Mouse (Mus musculus) gastrocnemius, adult 8-10 months (tissue): ENCODE results near the gene H6pd. TPM values are rescaled to one million over a fixed set of nuclear protein-coding genes. Genes with fewer than 3 reads are reported as not detected.

ENCODE experiments used
- DNase-seq, 2 experiments: peaks; one replicate each; pipeline ENCODE4 v3.0.0; 2022; ENCODE audit warnings: low spot score in 2 of 2
- total RNA-seq, 4 experiments: library from RNA; stranded (reverse); gene quantifications; 2 replicates each; pipeline ENCODE4 v1.2.4; 2022

Gene H6pd
- total RNA-seq, 4 experiments from 2014 or later, result 47.5 to 82.4 (median 65.4) TPM

DNA sequence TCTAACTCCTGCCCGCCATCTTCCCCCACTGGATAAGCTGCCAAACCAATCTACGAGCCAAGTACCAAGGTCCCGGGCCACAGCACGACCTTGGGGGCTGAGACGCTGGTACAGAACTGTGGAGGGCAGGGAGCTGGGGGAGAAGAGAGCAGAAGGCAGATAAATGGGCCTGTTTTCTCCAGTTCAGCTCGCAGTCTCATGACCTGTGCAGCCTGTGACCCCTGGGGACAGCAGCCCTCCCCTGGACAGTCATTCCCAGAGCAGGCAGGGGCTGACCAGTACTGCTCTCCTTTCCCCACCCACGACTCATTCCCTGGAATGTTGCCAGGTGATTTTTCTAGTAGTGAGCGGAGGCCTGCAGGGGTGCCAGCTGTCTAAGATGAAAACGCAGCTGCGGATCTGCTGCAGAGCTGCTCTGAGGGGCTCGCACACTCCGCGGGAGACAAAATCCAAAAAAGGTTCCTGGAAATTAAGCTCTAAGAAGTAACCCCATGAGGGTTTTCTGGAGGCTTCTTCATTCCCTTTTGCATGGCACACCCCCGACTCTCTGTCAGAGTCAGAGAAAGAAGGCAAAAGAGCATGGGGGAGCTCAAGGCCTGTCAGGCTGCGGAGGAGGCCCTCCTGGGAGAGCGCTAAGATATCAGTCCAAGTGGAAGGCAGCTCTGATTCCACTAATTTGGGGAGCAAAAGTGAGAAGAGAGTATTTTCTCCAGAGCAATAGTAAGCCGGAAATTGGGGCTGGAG is 30.9 kb downstream of the H6pd start:
- no peak for DNase-seq

GRCm38 (mm10) chr4:149977181-149977580 is 31.6 kb downstream of the H6pd start:
- DNase-seq, result no peak

- no peak for DNase-seq
Measured at GRCm38 (mm10) chr4:149975730-149976254, 33.0 kb downstream of the H6pd start.

GRCm38 (mm10) chr4:149975291-149975690 is 33.5 kb downstream of the H6pd start:
- no peak for DNase-seq

- no peak for DNase-seq
Measured at GRCm38 (mm10) chr4:149971393-149971792, 37.4 kb downstream of the H6pd start.

DNA sequence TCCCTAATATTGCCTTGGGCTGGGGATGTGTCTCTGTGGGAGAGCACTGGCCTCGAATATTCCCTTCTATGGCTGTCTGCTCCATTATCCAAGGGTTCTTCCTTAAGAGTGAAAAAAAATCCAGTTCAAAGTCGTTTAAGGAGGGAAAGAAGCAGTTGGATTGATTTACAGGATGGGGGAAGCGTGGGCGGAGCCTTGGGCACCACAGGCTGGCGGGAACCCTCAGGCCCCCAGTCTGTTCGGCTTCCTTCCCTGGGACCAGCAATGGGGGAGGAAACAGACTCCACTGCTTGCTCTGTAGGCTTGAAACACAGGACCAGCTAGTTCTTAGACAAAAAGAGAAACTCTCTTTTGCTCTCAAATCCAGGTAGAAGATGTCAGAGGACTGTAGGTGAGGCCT is 40.3 kb downstream of the H6pd start:
- no peak for DNase-seq

DNA sequence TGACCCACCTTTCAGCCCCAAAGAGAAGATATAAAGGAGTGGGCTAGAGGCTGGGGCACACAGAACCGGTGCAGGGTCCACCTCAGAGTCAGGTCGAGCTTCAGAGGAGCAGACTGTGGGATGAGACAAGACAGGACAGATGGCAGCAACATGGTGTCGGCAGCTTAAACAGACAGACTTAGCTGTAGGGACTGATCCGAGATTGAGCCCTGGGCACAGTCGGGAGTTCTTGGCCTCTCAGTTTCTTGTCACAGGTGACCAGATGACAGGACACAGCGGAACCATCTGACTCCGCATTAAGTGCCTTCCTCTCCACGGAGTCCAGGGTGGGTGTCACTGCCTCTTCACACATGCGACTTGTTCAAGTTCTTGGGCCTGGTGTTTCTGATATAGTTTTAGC is 41.9 kb downstream of the H6pd start:
- no peak for DNase-seq

GRCm38 (mm10) chr4:149966252-149966651 is 42.6 kb downstream of the H6pd start:
- peak in 1 of 2 experiments; percentile 70 for DNase-seq

DNA sequence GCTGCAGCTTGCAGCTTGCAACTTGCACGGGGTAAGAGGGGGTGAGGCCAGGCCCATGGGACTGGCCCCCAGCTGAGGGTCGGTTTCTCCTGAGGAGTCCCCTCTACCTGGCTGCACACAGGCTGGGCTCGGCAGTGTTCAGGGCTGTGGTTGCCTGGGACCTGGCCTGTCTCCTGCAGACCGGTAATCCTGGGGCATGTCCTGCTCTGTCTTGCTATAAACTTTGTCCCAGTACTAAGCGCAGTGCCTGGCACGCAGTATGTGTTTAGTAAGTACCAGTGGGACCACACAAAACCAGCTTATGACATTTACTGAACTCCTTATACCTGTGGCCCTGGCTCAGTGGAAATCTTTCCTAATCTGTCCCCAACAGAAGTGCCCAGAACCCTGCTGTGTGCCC is 43.2 kb downstream of the H6pd start:
- no peak for DNase-seq

DNA sequence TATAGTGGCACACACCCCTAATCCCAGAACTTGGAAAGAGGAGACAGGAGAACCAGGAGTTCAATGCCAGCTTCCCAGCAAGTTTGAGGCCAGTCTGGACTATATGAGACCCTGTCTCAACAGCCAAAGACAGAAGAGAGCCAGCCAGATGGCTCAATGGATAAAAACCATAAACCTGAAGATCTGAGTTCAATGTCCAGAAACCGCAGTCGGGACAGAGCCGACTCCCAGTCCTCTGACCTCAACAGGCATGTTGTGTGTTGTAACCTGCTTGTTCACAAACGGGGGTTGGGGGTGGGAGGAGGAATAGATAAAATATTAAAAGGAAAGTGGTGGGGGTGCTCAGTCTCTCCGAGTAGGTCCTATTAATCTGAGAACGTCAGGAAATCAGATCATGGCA is 43.6 kb downstream of the H6pd start:
- no peak for DNase-seq

DNA sequence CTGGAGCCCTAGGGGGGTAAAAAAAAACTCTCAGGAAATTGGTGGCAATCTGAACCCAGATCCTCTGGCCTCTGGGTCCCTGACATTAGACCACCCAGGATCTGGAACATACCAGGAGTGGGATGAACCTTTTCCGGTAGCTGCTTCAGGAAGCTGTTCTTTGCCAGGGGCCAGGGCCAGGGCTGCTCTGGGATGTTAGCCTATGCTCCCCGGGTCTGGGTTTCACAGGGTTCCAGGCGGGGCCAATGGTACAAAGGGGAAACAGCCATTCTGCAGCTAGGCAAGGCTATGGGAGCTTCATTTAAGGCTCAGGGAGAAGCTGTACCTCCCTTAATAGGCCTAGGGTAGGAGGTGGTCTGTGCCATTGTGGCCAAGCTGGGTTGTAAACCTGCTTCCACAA is 44.1 kb downstream of the H6pd start:
- no peak for DNase-seq

DNA sequence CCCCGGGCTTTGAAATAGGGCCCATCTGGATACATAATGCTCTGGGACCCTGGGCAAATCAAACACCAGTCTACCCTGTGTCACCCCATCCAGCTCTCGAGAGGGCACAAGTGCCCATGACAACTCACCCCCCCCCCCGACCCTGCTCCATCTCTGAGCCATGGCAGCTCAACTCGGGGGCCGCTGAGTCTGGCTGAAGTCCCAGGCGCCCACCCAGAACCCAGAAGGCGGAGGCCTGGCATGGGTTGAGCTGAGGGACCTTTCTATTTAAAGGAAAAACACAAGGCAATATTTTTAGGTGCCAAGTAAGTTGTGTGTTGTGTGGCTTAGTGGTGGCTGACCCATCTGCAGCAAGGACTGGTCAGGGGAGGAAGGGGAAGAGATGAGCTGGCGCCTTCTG is 44.5 kb downstream of the H6pd start:
- no peak for DNase-seq

DNA sequence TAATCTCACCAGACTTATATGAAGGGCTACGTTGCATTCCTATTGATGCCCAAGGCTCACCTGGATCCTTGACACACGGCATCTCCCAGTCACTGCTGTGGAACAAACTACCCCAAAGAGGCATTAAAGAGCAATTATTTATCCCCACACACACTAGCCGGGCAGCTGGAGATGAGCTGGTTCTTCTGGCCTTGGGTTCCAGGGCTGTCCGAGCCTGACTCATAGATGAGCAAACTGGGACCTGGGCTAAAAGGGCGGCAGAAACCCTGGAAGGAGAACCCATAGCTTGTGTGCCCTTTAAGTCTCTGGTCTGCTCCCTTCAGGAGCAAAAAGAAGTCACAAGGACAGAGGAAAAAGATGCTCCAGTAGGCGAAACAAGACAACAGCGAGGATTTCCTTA is 48.4 kb downstream of the H6pd start:
- DNase-seq, result no peak

DNA sequence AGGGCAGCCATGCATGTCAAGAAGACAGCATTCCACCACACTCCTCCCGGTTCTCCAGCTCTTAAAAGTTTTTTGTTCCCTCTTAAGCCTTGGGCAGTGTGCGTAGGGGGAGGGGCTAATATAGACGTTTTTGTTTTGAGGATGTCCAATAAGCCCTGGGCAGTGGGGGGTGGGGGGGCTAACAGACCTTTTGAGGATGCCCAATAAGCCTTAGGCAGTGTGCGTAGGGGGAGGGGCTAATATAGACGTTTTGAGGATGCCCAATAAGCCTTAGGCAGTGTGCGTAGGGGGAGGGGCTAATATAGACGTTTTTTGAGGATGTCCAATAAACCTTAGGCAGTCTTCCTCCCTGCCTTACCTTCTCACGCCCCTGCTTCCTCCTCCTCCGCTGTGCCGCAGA is 49.0 kb downstream of the H6pd start:
- no peak for DNase-seq

- DNase-seq, result peak; percentile 66 to 68
Measured at GRCm38 (mm10) chr4:149958566-149958965, 50.3 kb downstream of the H6pd start.

- no peak for DNase-seq
Measured at GRCm38 (mm10) chr4:149956048-149956447, 52.8 kb downstream of the H6pd start.

- DNase-seq, result no peak
Measured at GRCm38 (mm10) chr4:149955631-149956030, 53.2 kb downstream of the H6pd start.

GRCm38 (mm10) chr4:149954893-149955439 is 53.9 kb downstream of the H6pd start, which contains the start of gene Spsb1:
Gene Spsb1, minus strand, starts transcription at chr4:149955043.
- peak; percentile 97 for DNase-seq

- peak in 1 of 2 experiments; percentile 41 for DNase-seq
Measured at GRCm38 (mm10) chr4:149953621-149954481, 55.0 kb downstream of the H6pd start.

DNA sequence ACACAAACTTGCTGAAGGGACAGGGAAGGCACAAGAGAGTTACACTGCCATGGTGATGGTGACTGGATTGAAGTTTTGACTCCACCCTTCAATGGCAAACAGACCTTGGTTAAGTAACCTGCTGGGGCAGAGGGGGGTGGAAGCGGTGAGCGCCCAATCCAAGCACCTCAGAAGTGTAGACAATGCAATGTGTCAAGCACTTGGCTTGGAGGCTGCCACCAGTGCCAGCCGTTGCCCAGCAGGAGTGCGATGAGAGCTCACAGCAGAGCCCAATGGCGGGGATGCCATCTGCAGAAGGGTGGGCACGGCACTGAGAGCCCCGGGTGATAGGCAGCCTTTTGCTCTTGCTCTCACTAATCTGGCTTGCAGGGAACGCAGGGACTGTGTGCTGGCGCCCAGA is 56.6 kb downstream of the H6pd start:
- DNase-seq, result no peak

DNA sequence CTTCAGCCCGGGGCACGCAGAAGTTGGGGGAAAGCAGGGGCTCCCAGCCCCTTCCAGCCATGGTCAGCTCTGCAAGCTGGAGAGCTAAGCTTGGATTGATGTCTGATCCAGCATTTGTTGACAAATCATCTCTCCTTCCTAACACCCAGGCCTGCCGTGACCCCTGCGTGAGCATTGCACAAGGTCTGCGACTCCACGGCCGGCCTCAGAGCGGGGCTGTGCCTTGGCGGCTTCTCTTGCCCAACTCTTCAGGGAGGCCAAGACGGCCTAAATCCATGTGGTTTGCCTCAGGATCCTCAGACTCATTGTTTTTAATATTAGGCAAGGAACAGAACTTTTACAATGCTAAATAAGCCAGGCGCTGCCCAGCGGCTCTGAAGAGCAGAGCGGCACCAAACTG is 57.6 kb downstream of the H6pd start:
- peak in 1 of 2 experiments; percentile 37 for DNase-seq

GRCm38 (mm10) chr4:149949691-149950090 is 59.1 kb downstream of the H6pd start:
- DNase-seq, result no peak
